Mouse (Mus musculus) kidney, postnatal 0 days (tissue): ENCODE data around the gene Cldn13. TPM values are rescaled to one million over a fixed set of nuclear protein-coding genes. Genes with fewer than 3 reads are reported as not detected.
"Not testable (repeated sequence)": the region's sequence is repeated elsewhere in the genome, so short reads cannot be mapped to it uniquely, and the experiment has no call there.

Source experiments
- ATAC-seq: fragments of 200-750 bp; cut with Nextera tagmentation; replicated peaks from 2 replicates; pipeline ENCODE4 v1.8.0; 2017; ENCODE audit warnings: low read depth, moderate number of reproducible peaks, moderate TSS enrichment, moderate library complexity; ENCODE audit not compliant: low FRiP score
- DNase-seq: peaks from one replicate; pipeline ENCODE4 v3.0.0-alpha.2; 2016; ENCODE audit warnings: low spot score
- H3K27ac ChIP-seq: fragments of 300-500 bp; sonication (generic); 2 replicates; pipeline ENCODE4 v1.5.1; 2014; ENCODE audit warnings: mild to moderate bottlenecking
- H3K27me3 ChIP-seq: fragments of 300-500 bp; sonication (generic); 2 replicates; pipeline ENCODE4 v1.6.1; 2014; ENCODE audit warnings: low read length, mixed read lengths; ENCODE audit not compliant: insufficient read depth
- H3K36me3 ChIP-seq: fragments of 300-500 bp; sonication (generic); 2 replicates; pipeline ENCODE4 v1.6.1; 2014; ENCODE audit warnings: low read length, mixed read lengths; ENCODE audit not compliant: insufficient read depth
- H3K4me1 ChIP-seq: fragments of 300-500 bp; sonication (generic); replicated peaks from 2 replicates; pipeline ENCODE4 v1.6.1; 2014; ENCODE audit warnings: antibody characterized with exemption, low read length, mixed read lengths; ENCODE audit not compliant: insufficient read depth
- H3K4me2 ChIP-seq: fragments of 300-500 bp; sonication (generic); 2 replicates; pipeline ENCODE4 v1.6.1; 2014; ENCODE audit warnings: mild to moderate bottlenecking, low read length, moderate library complexity, mixed read lengths
- H3K4me3 ChIP-seq: fragments of 300-500 bp; sonication (generic); replicated peaks from 2 replicates; pipeline ENCODE4 v1.5.1; 2014; ENCODE audit warnings: low read depth, low read length
- H3K9ac ChIP-seq: fragments of 300-500 bp; sonication (generic); 2 replicates; pipeline ENCODE4 v1.6.1; 2014; ENCODE audit warnings: low read depth, low read length
- H3K9me3 ChIP-seq: fragments of 300-500 bp; sonication (generic); replicated peaks from 2 replicates; pipeline ENCODE4 v1.6.1; 2016; ENCODE audit warnings: low read length, inconsistent platforms, mixed read lengths
- CTCF ChIP-seq: IDR thresholded peaks from 2 replicates; pipeline ENCODE4 v1.5.1; 2016; ENCODE audit warnings: antibody characterized with exemption, low read depth, mild to moderate bottlenecking, moderate library complexity
- WGBS: fragments of 180-500 bp; shearing (Covaris S2); extraction: QIAGEN DNeasy Blood & Tissue Kit; methylation state at CpG from one replicate; pipeline ENCODE4 v1.1.7; 2014; 5-methylcytosine and 5-hydroxymethylcytosine counted together
- polyA plus RNA-seq: library from polyadenylated mRNA; unstranded; fragments of >200 nt; fragmentation: Nextera tagmentation; extraction: Ambion mirVana; gene quantifications from 2 replicates; pipeline ENCODE4 v1.2.1, GENCODE M21; 2015

Gene Cldn13
- 0.14 TPM in 1 of 2 replicates, not detected in the other for polyA plus RNA-seq

DNA sequence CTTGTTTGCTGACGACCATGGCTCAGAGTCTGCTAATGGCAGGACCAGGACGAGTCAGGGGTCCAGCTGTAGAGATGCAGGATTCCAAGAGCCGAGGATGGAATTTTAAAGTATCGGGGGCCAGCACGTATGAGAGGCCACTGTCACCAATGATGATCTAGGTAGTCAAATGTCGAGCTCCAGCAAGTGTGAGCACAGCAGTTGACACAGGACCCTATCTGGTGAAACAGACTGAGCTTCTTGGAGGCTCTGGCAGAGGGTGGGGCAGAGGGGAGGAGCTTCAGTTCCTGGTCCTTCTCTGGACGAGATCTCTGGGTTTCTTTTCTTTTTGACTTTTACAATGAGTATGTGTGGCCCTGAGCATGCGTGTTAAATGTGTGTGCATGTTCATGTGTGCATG, at the start of gene Cldn13:
Cldn13 (minus strand) TSS at position 216 of the 400 bp plus-strand sequence.
- H3K4me2 ChIP-seq: no peak within 1 kb of the TSS
- no peaks in the 10 kb centered on the region for H3K27me3 ChIP-seq
- DNase-seq (no peak), ATAC-seq (no peak)
- 84% methylated on average over 8 of the region's 8 CpGs for WGBS
- H3K27ac ChIP-seq: no peak within 1 kb of the TSS
- H3K4me1 ChIP-seq: no peaks in the 10 kb centered on the region
- no peaks in the 10 kb centered on the region for H3K9me3 ChIP-seq
- TF ChIP-seq CTCF: no peak
- H3K9ac ChIP-seq: no peak within 1 kb of the TSS
- no peaks in the 10 kb centered on the region for H3K36me3 ChIP-seq
- no peak within 1 kb of the TSS for H3K4me3 ChIP-seq

DNA sequence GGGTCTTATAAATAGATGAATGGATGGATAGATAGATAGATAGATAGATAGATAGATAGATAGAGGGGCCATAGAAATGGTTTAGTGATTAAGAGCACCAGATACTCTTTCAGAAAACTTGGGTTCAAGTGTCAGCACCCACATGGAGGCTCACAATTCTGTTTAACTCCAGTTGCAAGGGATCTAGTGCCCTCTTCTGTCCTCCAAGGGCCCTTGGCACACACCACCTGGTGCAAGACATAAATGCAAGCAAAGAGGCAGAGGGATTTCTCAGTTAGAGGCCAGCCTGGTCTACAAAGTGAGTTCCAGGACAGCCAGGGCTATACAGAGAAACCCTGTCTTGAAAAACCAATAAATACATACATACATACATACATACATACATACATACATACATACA, 49.3 kb upstream of the Cldn13 start:
- not testable (repeated sequence) for ATAC-seq, H3K27me3 ChIP-seq

DNA sequence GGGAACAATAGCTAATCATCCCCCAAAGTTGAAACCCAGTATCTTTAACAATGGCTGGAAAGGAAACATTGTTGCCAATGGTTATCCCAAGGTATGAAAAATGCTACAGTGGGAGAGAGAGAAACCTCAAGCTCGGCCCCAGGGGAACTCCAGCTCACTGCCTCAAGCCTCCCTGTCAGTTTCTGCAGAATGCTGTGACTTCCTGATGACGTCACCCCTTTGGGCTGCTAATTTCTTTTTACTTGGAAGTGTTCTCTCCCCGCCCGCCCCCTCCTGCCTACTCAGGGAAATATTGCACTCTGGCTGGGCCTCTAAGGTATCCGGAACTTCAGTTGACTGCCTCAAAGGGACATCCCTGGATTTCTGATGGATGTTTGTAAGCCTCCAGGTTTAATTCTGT, 48.2 kb upstream of the Cldn13 start:
- no peaks in the 10 kb centered on the region for H3K36me3 ChIP-seq
- ATAC-seq (no peak), DNase-seq (peak; percentile 64)
- no peak overlapping the region for H3K4me2 ChIP-seq
- no peak overlapping the region for H3K9ac ChIP-seq
- H3K4me3 ChIP-seq: no peak overlapping the region
- no peaks in the 10 kb centered on the region for H3K9me3 ChIP-seq
- TF ChIP-seq CTCF: peak; percentile 29; the same call in 1 of the 2 replicates
- H3K27me3 ChIP-seq: no peaks in the 10 kb centered on the region
- 0 out of 2 replicates have a peak, but pooled peaks cover 3% of the 10 kb centered on the region for H3K4me1 ChIP-seq
- WGBS: 13% methylated on average over 5 of the region's 5 CpGs
- H3K27ac ChIP-seq: no peak overlapping the region

More for the DNA sequence above, 49.3 kb upstream of the Cldn13 start:
- not testable (repeated sequence) for H3K36me3 ChIP-seq, H3K4me3 ChIP-seq, H3K4me1 ChIP-seq, H3K4me2 ChIP-seq, H3K9me3 ChIP-seq, DNase-seq, H3K27ac ChIP-seq, H3K9ac ChIP-seq
- peak; percentile 12; the same call in 1 of the 2 replicates for TF ChIP-seq CTCF

DNA sequence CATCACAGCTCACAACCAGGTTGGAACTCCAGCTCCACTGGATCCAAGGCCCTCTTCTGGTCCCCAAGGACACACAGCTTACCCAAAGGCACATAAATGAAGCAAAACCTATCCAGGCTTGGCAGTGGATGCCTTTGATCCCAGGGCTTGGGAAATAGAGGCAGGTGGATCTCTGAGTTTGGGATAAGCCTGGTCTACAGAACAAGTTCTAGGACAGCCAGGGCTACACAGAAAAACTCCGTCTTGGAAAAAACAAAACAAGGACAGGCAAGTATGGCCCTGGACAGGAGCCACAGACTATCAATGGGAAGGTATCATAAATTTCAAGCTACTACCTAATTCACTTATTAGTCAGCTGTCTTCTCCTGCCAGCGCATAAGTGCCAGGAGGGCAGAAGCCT, 46.2 kb upstream of the Cldn13 start:
- WGBS: 87% methylated on average over 2 of the region's 2 CpGs
- no peak for DNase-seq

DNA sequence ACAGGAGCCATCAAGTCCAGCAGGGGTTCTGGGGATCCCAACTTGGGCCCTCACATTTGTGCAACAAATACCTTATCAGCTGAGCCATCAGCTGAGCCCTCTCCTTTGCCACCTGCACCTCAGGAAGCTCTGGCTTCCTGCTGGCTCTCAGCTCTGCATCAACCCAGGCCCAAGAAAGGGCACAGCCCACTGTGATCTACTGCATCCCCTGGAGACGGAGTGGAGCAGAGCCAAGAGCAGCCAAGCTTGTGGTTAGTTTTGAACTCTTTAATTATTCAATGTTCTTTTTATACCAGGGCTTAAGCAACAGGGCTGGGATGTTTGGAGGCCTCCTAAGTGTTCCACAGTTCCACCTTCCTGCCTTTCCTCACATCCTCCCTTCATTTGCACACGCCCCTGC, 45.1 kb upstream of the Cldn13 start:
- no peak overlapping the region for H3K9ac ChIP-seq
- no peak for ATAC-seq
- no peak for DNase-seq
- no peaks in the 10 kb centered on the region for H3K27me3 ChIP-seq
- H3K9me3 ChIP-seq: no peaks in the 10 kb centered on the region
- no peaks in the 10 kb centered on the region for H3K36me3 ChIP-seq
- no peaks in the 10 kb centered on the region for H3K4me1 ChIP-seq
- H3K4me3 ChIP-seq: no peak overlapping the region
- no peak overlapping the region for H3K4me2 ChIP-seq
- TF ChIP-seq CTCF: no peak
- H3K27ac ChIP-seq: 0 out of 2 replicates have a peak overlapping the region, but pooled peaks have one; percentile 39
- WGBS: 65% methylated on average over 2 of the region's 2 CpGs

More for the DNA sequence above, 46.2 kb upstream of the Cldn13 start:
- Histone ChIP-seq H3K27ac (no peak overlapping the region), H3K9me3 (no peaks in the 10 kb centered on the region), H3K4me1 (0 out of 2 replicates have a peak, but pooled peaks cover 3% of the 10 kb centered on the region), H3K36me3 (no peaks in the 10 kb centered on the region), H3K27me3 (no peaks in the 10 kb centered on the region), H3K9ac (no peak overlapping the region), H3K4me2 (no peak overlapping the region), H3K4me3 (no peak overlapping the region)
- no peak for TF ChIP-seq CTCF
- no peak for ATAC-seq

DNA sequence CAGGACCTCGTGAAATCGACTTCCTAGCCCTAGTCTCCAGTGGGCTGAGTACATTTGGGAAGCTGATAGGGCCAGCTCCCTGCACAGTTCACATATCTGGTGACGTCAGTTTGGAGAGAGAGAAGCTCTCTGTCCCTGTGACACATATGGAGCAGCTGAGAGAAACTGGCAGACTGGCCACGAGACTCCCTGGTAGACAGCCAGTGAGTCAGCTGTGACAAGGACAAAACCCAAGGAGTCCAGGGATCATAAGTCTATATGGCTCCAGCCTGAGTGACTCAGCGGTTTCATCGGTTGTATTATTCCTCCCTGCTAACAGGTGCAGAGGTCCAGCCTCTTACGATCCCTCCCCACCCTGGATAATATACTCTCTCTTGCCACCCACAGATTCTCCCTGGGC, 43.8 kb upstream of the Cldn13 start:
- Histone ChIP-seq H3K4me1 (no peaks in the 10 kb centered on the region), H3K36me3 (no peaks in the 10 kb centered on the region), H3K4me3 (no peak overlapping the region), H3K9ac (no peak overlapping the region), H3K4me2 (no peak overlapping the region), H3K27ac (no peak overlapping the region), H3K27me3 (no peaks in the 10 kb centered on the region), H3K9me3 (no peaks in the 10 kb centered on the region)
- DNase-seq (no peak), ATAC-seq (peak; percentile 60)
- no peak for TF ChIP-seq CTCF
- WGBS: 55% methylated on average over 7 of the region's 7 CpGs

DNA sequence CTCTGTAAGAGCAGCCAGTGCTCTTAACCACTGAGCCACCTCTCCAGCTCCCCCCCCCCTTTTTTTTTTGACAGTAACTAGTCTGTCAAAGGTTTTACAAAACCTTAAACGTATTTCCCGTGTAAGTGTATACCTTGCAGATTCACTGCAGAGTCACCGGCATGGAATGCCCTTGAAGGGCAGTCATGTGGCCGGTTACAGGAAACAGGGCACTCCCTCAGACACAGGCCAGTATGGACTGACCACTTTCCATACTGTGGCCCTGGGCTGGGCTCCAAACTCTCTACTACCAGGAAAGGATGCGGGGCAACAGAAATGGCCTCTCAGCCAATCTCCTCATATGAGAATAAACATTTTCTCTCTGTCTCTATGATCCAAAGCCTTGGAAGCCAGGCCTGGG, 40.2 kb upstream of the Cldn13 start:
- Histone ChIP-seq H3K27me3 (no peaks in the 10 kb centered on the region), H3K4me2 (no peak overlapping the region), H3K9ac (no peak overlapping the region), H3K9me3 (no peaks in the 10 kb centered on the region), H3K36me3 (no peaks in the 10 kb centered on the region), H3K4me1 (peaks cover 9% of the 10 kb centered on the region; the same call in 1 of the 2 replicates), H3K27ac (no peak overlapping the region), H3K4me3 (no peak overlapping the region)
- DNase-seq: no peak
- WGBS: 45% methylated on average over 5 of the region's 5 CpGs
- no peak for TF ChIP-seq CTCF
- no peak for ATAC-seq
